Mouse (Mus musculus): Measurements from ENCODE around the gene Rere.
A peak's percentile ranks its signal among the peaks of the same experiment; 100 is the strongest.

Gene Rere

DNA sequence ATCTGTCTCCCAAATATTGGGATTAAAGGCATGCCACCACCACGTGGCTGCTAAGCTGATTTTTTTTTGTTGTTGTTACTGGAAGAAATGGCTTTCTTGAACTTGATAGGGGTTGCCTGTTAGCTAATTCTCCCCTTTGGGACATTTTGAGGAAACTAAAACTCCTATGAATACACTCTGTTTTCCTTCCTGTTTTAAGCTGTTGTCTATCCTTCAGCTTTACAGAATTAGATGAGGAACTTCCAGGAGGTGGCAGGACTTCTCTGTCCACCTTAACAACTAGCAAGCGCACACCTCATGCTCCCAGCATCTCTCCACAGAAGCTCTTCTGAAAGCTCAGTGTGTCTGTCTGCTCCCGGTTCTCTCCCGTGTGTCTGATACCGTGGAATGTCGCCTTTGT is 157.2 kb downstream of the Rere start:
- DNase-seq: no peak

DNA sequence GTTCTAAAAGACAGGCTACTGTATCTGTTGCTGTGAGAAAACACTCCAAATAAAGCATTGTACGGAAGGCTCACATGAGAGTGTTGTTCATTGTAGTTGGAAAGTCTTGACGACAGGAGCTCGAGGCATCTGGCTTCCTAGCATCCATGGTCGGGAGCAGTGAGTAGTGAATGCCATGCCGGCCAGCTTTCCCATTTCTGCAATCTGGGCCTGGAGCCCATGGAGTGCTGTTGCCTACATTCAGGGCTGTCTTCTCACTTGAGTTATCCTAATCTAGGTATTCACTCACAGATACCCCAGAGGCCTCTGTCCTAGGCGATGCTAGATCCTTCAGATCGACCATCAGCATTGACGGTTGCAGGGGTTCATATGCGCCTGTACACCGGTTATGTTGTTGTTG is 160.5 kb downstream of the Rere start:
- no peak for DNase-seq

DNA sequence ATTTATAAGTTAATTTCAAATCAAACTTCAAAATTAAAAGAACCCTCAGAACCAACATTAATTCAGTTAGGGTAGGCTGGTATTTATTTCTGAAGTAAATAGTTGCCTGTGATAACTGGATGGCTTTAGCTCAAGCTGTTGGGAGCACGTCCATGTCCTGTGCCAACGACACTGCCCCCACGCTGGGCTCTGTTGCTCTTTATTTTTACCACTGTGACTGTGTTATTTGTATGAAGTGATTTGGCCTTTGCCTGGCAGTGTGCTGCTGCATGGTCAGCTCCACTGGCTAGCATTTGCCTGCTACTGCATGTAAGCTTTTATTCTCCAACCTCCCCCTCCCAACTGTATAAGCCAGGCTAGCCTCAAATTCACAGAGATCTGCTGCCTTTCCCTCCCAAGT is 162.6 kb downstream of the Rere start:
- no peak for DNase-seq

DNA sequence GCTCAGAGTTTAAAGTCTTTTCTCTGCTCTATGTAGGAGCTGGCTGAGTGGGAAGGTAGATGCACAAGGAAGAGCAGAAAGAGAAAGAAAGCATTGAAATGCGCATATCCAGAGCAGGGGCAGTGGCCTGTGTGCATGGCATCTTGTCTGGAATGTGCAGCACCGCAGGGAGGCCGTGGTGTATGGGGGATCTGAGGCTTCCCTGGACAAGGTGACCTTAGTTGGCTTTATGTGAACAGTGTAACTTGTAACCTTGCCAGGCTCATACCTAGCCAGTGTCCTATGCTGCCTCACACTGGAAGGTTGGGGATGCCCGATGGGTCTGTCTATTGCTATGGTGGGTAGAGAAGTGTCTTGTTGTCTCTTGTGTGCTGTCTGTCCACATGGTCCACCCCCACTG is 165.2 kb downstream of the Rere start:
- DNase-seq: peak; percentile 49 to 75

DNA sequence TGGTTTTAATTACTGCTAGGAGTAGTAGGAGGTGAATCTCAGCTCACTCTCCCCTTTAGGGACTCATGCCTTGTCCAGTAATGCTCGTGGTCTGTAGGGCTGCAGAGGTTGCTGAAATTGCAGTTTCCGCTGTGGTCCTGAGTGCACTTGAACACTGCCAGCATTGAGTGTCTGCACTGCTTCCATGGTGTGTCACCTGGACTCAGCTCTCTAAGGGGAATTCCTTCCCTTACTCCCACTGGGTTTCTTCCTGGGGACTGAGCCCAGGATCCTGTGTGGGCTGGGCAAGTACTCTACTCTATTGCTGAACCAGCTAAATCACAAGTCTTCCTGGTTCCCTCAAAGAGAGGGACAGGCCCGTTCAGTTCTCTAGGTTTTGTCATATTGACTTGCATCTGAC is 166.1 kb downstream of the Rere start:
- DNase-seq: no peak

DNA sequence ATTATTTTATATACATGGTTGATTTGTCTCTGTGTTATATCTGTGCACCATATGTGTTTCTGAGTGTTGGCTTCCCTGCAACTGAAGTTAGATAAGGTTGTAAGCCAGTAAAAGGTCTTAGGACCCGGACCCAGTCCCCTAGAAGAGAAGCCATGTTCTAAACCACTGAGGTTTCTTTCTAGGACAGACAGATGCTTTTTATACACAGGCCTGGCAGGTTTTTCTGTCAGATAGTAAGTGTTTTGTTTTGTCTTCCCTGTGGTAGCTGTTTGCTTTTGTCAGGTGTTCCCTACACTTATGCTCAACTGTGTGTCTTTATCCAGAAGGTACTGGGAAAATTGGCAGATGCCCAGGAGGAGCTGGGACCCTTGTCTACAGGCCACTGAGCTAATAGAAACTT is 167.0 kb downstream of the Rere start:
- no peak for DNase-seq

DNA sequence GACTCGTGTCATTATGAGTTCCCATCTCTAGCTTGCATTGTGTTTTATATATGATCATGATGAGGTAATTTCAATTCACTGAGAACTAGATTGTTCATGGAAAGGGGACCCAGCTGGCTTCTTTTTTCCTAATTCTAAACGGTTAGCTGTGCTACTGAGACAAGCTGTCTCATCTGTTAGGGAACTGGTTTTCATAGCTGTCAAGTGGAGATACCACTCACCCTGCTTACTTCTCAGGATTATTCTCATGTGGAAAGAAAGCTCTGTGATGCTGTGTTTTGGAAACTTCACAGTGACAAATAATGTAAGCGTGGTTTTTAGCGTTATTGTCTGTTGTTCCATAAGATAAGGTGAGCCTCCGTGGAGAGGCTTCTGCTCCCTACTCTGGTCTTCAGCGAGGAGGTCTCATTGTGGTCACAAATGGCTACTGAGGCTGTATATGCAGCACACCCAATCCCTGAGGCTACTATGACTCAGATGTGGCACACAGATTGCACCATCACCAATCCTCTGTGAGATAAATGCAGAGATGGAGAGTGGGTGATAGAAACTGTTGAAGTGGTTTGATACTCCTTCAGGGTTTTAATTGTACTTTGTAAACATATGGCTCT is 168.7 kb downstream of the Rere start:
- DNase-seq: no peak

DNA sequence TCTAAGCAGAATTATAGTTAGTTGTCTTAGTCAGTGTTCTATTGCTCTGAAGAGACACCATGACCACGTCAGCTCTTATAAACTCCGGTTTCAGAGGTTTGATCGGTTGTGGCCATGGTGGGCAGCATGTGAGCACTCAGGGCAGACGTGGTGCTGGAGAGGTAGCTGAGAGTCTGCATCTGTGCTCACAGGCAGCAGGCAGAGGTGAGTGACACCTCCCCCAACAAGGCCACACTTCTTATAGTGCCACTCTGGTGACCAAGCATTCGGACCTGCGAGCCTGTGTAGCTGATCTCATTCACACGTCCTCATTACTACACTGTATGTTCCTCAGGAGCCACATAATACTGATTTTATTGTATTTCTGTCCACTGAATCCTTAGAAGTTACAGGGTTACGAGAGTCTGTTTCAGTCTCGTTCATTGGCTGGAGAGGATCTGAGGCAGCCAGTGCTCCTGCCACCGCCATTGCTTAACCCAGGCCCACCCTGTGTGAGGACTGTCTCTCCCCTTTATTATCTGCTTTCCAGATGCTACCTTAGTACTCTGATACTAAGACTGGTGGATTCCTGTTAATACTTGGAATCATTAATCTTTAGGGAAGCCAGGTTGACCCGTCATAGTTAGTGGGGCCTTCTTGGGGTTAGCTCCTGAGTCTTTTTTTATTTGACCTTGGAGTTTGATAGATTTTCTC is 170.9 kb downstream of the Rere start:
- DNase-seq: no peak

DNA sequence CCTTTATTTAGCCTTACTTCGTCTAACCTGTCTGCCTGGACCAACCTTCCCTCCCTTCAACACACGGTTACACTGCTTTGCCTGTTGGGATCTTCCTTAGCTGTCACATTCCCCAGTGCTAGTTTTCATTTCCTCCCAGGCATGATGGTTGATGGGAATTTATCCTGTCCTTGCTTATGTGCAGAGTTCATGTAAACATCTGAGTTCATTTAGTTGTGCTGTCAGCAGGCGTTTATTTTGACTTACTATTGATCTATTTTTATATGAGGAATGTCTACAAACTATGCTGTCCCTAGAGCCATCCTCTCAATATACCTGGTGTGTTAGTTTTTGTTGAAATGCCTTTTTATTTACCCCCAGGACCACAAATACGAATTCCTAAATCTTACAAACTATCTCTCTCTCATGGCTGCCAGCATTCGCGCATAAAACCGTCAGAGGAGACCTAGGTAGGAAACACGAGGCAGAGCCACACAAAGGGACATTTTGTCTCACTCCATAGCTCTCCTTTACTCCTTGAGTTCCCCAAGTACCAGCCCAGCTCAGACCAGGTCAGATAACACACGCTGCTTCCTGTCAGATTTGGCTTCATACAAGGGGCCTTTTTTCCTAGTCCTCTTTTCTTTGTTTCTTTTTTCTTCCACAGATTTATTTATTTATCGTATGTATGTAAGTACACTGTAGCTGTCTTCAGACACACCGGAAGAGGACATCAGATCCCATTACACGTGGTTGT is 173.3 kb downstream of the Rere start:
- DNase-seq: no peak

DNA sequence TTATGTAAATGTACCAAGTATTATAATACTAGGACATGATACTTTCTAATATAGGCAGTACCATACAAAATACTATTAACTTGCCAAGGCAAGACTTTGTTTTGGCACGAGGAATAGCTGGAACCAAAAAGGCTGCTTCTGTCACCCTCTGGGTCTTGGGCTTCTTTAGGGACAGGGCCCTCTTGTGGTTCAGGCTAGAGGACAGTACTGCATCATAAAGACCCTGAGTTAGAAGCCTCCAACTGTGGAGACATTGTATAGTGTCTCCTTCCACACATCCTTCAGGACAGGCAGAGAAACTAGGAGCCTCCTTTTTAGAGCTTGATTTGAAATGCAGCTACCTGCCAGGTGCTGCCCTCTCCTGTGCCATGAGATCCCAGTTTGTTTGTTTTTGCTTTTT is 174.3 kb downstream of the Rere start:
- no peak for DNase-seq

DNA sequence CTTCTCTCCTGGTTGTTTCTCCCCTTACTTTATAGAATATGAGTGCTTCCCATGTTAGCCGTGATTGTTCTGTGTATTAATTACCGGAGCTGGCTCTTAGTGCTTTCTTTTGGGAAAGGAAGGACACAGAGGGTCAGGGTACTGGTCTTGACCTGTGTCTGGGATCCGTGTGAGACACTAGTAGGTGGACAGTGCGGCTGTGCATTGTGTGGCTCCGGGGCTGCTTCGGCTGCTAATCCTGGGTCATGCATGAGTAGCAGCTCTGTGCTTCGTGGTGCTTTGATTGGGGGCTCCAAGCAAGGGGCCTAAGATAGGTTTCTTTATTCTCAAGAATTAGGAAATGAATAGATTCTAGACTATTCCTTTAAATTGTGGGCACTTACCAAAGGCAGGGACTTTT is 175.0 kb downstream of the Rere start:
- DNase-seq: no peak

DNA sequence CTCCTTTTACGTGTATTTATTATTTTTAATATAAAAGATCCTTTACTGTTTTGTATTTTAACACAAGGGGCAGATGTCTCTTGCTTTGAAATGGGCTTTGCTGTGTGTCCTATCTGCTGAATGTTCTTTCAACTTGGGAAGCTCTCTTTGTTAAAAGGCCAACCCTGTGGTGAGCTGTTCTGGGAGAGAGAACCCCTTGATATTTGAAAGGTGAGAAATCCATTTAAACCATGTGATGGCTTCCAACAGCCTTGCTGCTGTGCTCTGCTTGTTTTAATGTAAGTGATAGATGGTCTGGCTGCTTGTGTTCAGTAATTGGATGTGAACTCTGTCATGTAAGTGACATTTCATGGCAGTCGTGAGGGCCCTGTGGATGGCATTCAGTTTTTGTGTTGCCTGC is 175.4 kb downstream of the Rere start:
- no peak for DNase-seq

DNA sequence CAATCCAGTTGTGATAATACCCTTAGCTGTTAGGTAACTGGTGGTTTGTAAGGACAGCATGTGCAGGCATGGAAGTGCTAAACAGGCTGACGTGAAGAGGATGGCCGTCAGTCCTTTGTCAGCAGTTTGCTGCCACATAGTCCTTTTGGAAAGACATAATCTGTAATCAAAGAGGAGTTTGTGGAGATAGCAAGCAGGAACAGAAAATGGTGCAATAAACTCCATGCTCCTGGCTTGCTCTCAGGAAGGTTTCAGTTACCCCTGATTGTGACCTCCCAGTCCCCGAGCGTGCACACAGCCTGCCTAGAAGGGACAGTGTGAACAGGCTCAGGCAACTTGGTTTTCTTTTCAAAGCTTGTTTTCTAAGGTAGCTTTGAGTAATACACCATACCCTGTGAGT is 175.9 kb downstream of the Rere start:
- no peak for DNase-seq

DNA sequence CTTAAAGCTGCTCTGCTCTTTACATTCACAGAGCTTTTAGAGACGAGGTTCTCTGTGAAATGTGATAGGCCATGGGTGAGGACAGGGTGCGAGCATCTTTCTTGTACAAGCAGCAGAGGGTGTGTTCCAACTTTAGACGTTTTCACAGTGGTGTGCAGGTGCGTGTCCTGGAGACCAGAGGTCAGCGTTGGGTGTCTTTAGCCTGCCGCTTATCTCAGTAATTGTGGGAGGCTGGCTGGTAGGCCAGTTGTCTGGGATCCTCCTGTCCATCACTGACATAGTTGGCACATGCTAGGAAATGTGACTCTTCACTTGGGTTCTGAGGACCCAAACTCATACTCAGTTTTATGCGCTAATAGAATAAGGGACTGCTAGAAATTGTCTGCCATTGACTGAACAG is 176.3 kb downstream of the Rere start:
- no peak for DNase-seq

DNA sequence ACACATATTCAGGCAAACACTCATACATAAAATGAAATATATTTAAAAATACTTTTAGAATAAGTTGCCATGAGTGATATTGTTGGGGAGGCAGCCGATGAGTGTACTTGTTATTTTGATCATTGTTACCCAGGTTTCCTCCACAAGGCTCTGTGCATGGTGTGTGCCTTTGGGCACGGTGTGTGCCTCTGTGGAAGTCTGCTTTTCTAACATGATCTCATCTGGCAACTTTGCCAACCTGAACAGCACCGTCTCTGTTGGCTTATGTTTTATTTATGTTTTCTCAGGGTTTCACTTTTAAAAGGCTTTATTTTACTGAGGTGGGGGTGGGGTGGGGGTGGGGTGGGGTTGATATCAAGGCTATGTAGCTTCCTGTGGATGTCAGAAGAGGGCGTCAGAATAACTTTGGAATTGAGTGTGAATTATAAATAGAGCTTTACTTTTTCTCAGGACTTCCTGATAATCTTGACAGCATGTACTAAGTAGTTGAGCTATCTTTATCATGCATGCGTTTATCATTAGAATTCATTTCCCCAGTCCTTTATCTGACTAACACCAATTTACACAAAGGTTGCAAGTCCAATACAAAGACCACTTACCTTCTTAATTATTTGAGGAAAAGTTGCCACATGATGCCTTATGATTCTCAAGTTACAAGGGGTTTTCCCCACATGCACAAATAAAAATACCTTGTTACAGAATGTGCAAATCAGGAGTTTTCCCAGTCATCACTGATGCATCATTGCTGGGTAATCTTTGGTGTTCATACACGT is 177.8 kb downstream of the Rere start:
- no peak for DNase-seq

DNA sequence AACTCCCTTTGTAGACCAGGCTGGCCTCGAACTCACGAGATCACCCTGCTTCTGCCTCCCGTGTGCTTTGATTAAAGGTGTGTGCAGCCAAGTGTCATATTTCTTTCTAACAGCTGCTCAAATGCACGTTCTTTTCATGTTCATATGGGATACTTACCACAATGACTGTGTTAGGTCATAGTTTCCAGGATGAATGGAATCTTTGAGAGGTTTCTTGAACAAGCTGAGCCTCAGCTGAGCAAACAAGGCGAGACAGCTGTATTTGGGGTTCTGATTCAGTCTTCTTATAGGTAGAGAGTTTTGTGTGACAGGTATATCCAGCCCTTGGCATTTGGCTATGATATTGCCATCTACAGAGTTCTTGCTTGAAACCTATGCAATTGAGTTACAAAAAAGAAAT is 179.0 kb downstream of the Rere start:
- no peak for DNase-seq

DNA sequence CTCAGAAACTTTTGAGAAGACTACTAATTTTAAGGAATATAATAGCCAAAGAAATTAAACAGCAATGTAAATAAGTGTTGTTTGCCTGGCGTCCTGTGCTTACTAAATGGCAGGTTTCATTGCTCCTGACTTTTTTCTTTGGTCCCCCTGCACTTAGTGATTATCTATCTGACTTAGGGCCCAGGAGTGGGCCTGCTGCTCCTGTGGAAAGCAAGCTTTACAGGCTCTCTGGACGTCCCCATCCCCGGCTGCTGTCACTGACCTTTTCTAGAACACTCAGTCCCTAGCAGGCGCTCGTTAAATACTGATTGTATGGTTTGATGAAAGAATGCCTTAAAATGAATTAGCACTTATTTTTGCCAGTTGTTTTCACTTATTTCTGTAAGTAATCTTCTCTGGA is 179.6 kb downstream of the Rere start:
- no peak for DNase-seq

DNA sequence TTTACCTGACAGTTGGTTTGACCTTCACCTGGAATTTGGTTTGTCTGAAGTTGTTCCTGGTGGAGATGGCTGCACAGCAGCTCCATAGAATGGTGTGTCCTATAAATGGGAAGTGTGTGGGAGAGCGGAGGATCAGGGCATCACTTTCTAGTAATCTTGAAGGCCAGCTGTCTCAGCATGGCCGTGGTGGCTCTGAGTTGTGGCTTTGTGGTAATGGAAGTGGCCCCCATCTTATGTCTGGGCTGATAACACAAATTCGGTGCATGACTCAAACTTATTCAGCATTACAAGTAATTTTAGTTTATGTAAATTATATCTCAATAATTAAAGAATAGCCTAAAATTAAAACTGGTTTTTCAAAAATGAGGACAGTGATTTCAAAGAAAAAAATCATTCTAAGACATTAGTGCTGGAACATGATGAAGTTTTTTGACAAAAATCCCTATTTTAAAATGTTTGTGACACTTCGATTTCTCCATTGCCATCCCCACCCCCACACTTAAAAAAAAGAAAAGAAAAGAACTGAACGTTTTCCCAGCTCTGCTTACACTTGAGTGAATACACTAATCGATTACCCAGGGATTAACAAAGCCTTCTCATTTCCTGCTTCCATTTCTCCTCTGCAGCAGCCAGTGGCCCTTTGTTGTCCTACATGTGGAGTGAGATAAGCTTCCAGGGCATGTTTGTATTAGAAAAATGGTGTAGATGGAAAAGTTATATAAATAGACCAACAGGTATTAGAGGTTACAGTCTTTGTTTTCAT is 180.2 kb downstream of the Rere start:
- DNase-seq: no peak

DNA sequence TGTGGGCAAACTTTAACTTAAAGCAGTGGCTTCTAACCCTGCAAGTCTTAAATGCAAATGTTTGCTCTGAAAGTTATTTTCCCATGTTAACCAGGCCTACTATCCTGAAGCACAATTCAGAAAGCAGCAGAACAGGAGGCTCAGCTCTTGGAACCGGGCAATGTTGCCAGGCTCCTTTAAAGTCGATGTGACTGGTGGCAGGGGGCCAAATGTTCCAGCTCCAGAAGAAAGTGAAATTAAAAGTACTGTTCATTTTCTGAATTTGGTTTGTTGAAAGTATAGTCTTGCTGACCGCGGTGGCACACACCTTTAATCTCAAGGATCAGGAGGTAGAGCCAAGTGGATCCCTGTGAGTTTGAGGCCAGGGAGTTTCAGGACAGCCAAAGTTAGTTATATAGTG is 180.9 kb downstream of the Rere start:
- DNase-seq: peak; percentile 90 to 93

DNA sequence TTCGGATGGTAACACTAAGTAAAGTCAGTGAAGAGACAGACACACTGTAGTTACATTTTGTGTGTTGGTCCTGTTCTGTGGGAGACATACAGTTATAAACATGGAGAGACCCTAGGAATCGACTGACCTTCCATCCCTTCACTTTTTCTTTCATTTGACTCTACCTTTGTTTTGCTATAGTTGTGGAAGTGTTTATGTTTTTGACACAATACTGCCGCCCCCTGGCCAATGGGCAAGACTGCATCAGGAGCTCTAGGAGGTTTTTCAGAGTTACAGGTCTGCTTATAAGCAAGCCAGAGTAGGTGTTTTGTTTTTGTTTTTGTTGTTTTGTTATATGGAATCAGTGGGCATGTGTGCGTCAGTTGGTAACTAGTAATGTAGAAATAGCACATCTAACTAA is 184.3 kb downstream of the Rere start:
- peak; percentile 67 to 75 for DNase-seq

DNA sequence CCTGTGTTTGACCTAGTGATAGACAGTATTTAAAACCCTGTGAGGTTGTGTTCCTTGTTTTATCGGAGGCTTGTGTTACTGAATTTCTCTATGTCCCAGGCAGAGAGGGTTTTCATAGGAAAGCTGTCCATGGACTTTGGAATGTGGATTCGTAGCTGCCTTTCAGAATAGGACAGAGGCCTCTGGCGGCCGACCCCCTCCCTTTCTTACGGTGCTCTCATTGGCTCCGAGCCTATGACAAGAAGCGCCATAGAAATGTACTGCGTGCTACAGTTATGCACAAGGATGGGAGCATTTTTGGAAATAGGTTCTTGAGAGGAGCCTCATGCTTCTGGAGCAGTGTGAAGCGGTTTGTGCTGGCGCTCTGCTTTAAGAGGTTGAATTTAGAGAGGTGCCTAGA is 187.8 kb downstream of the Rere start:
- no peak for DNase-seq

DNA sequence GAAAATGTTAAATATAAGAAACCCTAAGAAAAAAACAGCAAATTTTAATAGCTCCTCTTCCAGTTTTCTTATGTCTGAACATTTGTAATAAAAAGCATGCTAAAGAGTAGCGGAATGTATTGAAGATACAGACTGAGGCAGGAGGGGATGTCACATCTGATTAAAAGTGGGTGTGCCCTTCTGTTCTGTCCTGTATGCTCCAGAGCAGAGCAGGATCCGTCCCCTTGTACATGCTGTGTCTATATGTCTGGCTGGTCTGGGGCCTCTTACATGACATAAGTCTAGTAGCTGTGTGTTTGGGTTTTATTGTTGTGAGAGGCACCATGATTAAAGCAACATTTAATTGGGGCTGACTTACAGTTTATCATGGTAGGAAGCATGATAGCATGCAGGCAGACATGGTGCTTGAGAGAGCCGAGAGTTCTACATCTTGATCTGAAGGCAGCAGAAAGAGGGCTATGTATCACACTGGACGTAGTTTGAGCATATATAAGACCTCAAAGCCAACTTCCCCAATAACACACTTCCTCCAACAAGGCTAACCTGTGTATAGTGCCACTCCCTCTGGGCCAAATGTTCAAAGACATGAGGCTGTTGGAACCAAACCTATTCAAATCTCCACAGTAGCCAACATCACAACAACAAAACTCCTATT is 189.4 kb downstream of the Rere start:
- DNase-seq: no peak
